Mouse (Mus musculus) E14TG2a.4 (cell line): ENCODE data around the gene Mfsd9.

Experiments
- CTCF ChIP-seq: conservative IDR thresholded peaks from 2 replicates; pipeline ENCODE4 v1.5.1; 2014; ENCODE audit warnings: low read length
- NANOG ChIP-seq: IDR thresholded peaks from 2 replicates; pipeline ENCODE4 v1.6.1; 2014; ENCODE audit warnings: borderline replicate concordance, low read length, mixed read lengths

DNA sequence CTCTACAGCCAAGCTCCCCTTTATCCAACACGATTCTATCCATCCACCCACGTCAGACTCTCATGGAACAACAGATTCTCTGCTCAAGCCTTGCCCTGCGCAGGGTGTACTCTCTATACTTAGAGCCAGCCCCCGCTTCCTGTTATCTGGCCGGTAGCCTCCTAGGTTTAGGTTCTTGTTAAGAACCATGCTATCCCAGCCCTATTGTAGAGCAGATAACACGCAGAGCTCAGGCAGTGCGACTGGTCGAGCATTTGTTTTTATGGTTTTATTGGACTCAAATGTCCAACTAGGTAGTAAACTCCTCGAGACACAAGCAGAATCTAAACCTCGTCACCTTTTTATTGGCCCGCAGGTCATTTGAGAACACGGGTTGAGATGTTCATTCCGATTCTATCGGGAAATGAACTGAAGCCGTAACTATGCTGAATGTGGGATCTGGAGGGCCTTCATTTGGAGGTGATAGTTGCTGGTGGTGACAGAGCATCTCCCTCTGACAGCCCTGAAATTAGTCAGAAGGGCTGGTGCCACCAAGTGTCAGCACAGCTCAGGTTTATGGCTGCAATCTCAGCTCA is 25.7 kb downstream of the Mfsd9 start:
- no peak for TF ChIP-seq CTCF
- no peak for TF ChIP-seq NANOG
